ENCODE assay signal across 9 mouse cellular contexts in genomic region chr5:37288374-37288773, GRCm38 (mm10). TPM values are rescaled to one million over a fixed set of nuclear protein-coding genes. Genes with fewer than 3 reads are reported as not detected.
DNase-seq lines count a peak whose midpoint lies in the region; ATAC-seq and TF ChIP-seq lines count a peak whose summit lies in the region.
"Had no signal": no experiment of that assay in that cellular context is flagged by ENCODE, and none has a peak within 500 bp of the region (broad histone marks: within the 10 kb centered on the region; RNA-seq: fewer than 3 reads in every experiment).

No protein-coding gene starts in this region.

- no peaks in the 10 kb centered on the region for H3K27me3 ChIP-seq in kidney, adult 2 months (replicated peaks; ENCODE audit: control insufficient read depth, insufficient read depth, low read length)
- no peaks in the 10 kb centered on the region for H3K27me3 ChIP-seq in kidney, embryonic 14.5 days (ENCODE audit: control insufficient read depth, insufficient read depth, low read length)
- no peaks in the 10 kb centered on the region for H3K27me3 ChIP-seq in hindbrain, embryonic 15.5 days
- no peaks in the 10 kb centered on the region for H3K27me3 ChIP-seq in limb, embryonic 10.5 days (ENCODE audit: low read depth, poor library complexity, severe bottlenecking)
- no peaks in the 10 kb centered on the region for H3K27me3 ChIP-seq in neural tube, embryonic 13.5 days
- H3K27me3 ChIP-seq: liver, embryonic 13.5 days had no signal

- peak; percentile 30 for DNase-seq in kidney, adult 2 months
- peak; percentile 34 to 45 for DNase-seq in adrenal gland, adult 18-20 months (ENCODE audit: low spot score in 2 of 2)
- DNase-seq in embryo, embryonic 11 days: peak; percentile 65
- DNase-seq in limb, embryonic 10.5 days (ENCODE audit: low spot score): peak; percentile 65
- no peak for DNase-seq in urinary bladder, postnatal 36 days (ENCODE audit: low spot score in 2 of 2)
- DNase-seq: liver, embryonic 13.5 days had no signal

- no peak overlapping the region for H3K9ac ChIP-seq in kidney, embryonic 14.5 days (ENCODE audit: low read depth, low read length)
- no peak overlapping the region for H3K9ac ChIP-seq in hindbrain, embryonic 15.5 days
- no peak overlapping the region for H3K9ac ChIP-seq in neural tube, embryonic 13.5 days
- H3K9ac ChIP-seq: liver, embryonic 13.5 days had no signal

- H3K4me1 ChIP-seq in kidney, adult 2 months (ENCODE audit: control insufficient read depth, insufficient read depth, low read length): no peaks in the 10 kb centered on the region
- H3K4me1 ChIP-seq in kidney, embryonic 14.5 days (ENCODE audit: control insufficient read depth, insufficient read depth, low read length): no peaks in the 10 kb centered on the region
- no peaks in the 10 kb centered on the region; the same call in 1 of the 2 replicates for H3K4me1 ChIP-seq in hindbrain, embryonic 15.5 days (replicated peaks)
- no peaks in the 10 kb centered on the region for H3K4me1 ChIP-seq in limb, embryonic 10.5 days
- no peaks in the 10 kb centered on the region for H3K4me1 ChIP-seq in neural tube, embryonic 13.5 days (replicated peaks)
- H3K4me1 ChIP-seq: liver, embryonic 13.5 days had no signal

- ATAC-seq in kidney, embryonic 14.5 days (ENCODE audit: low FRiP score, low TSS enrichment): no peak; the same call in 1 of the 2 replicates
- ATAC-seq in hindbrain, embryonic 15.5 days (ENCODE audit: low FRiP score, low read depth): peak; percentile 44
- ATAC-seq in neural tube, embryonic 13.5 days (ENCODE audit: low read depth): peak; percentile 51

- no peaks in the 10 kb centered on the region for H3K9me3 ChIP-seq in kidney, embryonic 14.5 days (ENCODE audit: control insufficient read depth, low read length)
- no peaks in the 10 kb centered on the region for H3K9me3 ChIP-seq in hindbrain, embryonic 15.5 days
- no peaks in the 10 kb centered on the region for H3K9me3 ChIP-seq in limb, embryonic 10.5 days (replicated peaks)
- H3K9me3 ChIP-seq in neural tube, embryonic 13.5 days: no peaks in the 10 kb centered on the region
- H3K9me3 ChIP-seq: liver, embryonic 13.5 days had no signal

- peak; percentile 73 for TF ChIP-seq CTCF in kidney, adult 2 months (conservative IDR thresholded peaks at IDR 0.05; ENCODE audit: insufficient read depth, insufficient read length, low read depth, low read length)

- no peak for TF ChIP-seq POLR2A in kidney, adult 2 months (IDR thresholded peaks at IDR 0.05; ENCODE audit: low read depth, low read length)

- H3K4me2 ChIP-seq in kidney, embryonic 14.5 days (replicated peaks; ENCODE audit: low read depth, low read length): no peak overlapping the region
- H3K4me2 ChIP-seq in hindbrain, embryonic 15.5 days: no peak overlapping the region
- no peak overlapping the region for H3K4me2 ChIP-seq in neural tube, embryonic 13.5 days
- H3K4me2 ChIP-seq: liver, embryonic 13.5 days had no signal

- no peak overlapping the region for H3K4me3 ChIP-seq in kidney, adult 2 months (ENCODE audit: insufficient read depth, low read depth, low read length)
- no peak overlapping the region for H3K4me3 ChIP-seq in kidney, embryonic 14.5 days (ENCODE audit: low read length)
- no peak overlapping the region for H3K4me3 ChIP-seq in hindbrain, embryonic 15.5 days
- no peak overlapping the region for H3K4me3 ChIP-seq in limb, embryonic 10.5 days
- no peak overlapping the region for H3K4me3 ChIP-seq in neural tube, embryonic 13.5 days
- H3K4me3 ChIP-seq: liver, embryonic 13.5 days had no signal

- WGBS in kidney, adult 2 months: 80% methylated on average over 3 of the region's 3 CpGs
- WGBS in kidney, embryonic 14.5 days: 71% methylated on average over 3 of the region's 3 CpGs
- 73% methylated on average over 3 of the region's 3 CpGs for WGBS in hindbrain, embryonic 15.5 days
- WGBS in limb, embryonic 10.5 days: 83% methylated on average over 3 of the region's 3 CpGs
- WGBS in neural tube, embryonic 13.5 days: 62% methylated on average over 3 of the region's 3 CpGs

- H3K27ac ChIP-seq in kidney, adult 2 months (ENCODE audit: insufficient read depth, low read depth, low read length): no peak overlapping the region
- no peak overlapping the region for H3K27ac ChIP-seq in kidney, embryonic 14.5 days (ENCODE audit: low read depth, low read length)
- H3K27ac ChIP-seq in hindbrain, embryonic 15.5 days (replicated peaks): no peak overlapping the region
- no peak overlapping the region for H3K27ac ChIP-seq in limb, embryonic 10.5 days
- 0 out of 2 replicates have a peak overlapping the region, but pooled peaks have one; percentile 7 for H3K27ac ChIP-seq in neural tube, embryonic 13.5 days (replicated peaks)
- H3K27ac ChIP-seq: liver, embryonic 13.5 days had no signal

- H3K36me3 ChIP-seq in kidney, adult 2 months (ENCODE audit: control insufficient read depth, insufficient read depth, low read length): no peaks in the 10 kb centered on the region
- no peaks in the 10 kb centered on the region for H3K36me3 ChIP-seq in kidney, embryonic 14.5 days (ENCODE audit: control insufficient read depth, insufficient read depth, low read length)
- H3K36me3 ChIP-seq in hindbrain, embryonic 15.5 days: peaks cover 87% of the 10 kb centered on the region
- peaks cover 67% of the 10 kb centered on the region for H3K36me3 ChIP-seq in limb, embryonic 10.5 days
- H3K36me3 ChIP-seq in neural tube, embryonic 13.5 days: peaks cover 89% of the 10 kb centered on the region
- H3K36me3 ChIP-seq: liver, embryonic 13.5 days had no signal

RNA-seq across cellular contexts. Expression of gene Crmp1, which starts 46.6 kb away (rescaled TPM):
- polyA plus RNA-seq in kidney, adult 2 months (2012; rRNA removed): 0.57 and 0.59 TPM in 2 replicates
- polyA plus RNA-seq in kidney, embryonic 14.5 days (2014; fragmentation: Nextera tagmentation; extraction: Ambion mirVana): 9.7 and 12.0 TPM in 2 replicates
- total RNA-seq in adrenal gland, adult 18-20 months (2021): 10 to 100 TPM in 1 of 2 experiments, 1 to 10 TPM in 1; 8.2 to 10.5 TPM
- 784 and 959 TPM in 2 replicates for polyA plus RNA-seq in hindbrain, embryonic 15.5 days (2015; fragmentation: Nextera tagmentation; extraction: Ambion mirVana)
- polyA plus RNA-seq in limb, embryonic 10.5 days (2016; fragmentation: Nextera tagmentation; extraction: Ambion mirVana): 61.8 and 91.8 TPM in 2 replicates
- 739 and 776 TPM in 2 replicates for polyA plus RNA-seq in neural tube, embryonic 13.5 days (2015; fragmentation: Nextera tagmentation; extraction: Ambion mirVana)

RNA-seq across cellular contexts. Expression of gene Evc, which starts 48.3 kb away (rescaled TPM):
- polyA plus RNA-seq in kidney, adult 2 months (2012; rRNA removed): 95.8 and 101 TPM in 2 replicates
- polyA plus RNA-seq in kidney, embryonic 14.5 days (2014; fragmentation: Nextera tagmentation; extraction: Ambion mirVana): 12.9 and 18.4 TPM in 2 replicates
- total RNA-seq in adrenal gland, adult 18-20 months (2021): 10 to 100 TPM; 11.3 to 12.2 TPM
- polyA plus RNA-seq in hindbrain, embryonic 15.5 days (2015; fragmentation: Nextera tagmentation; extraction: Ambion mirVana): 5.8 and 6.0 TPM in 2 replicates
- 24.2 and 30.7 TPM in 2 replicates for polyA plus RNA-seq in limb, embryonic 10.5 days (2016; fragmentation: Nextera tagmentation; extraction: Ambion mirVana)
- 3.6 and 6.3 TPM in 2 replicates for polyA plus RNA-seq in neural tube, embryonic 13.5 days (2015; fragmentation: Nextera tagmentation; extraction: Ambion mirVana)

RNA-seq across cellular contexts. Expression of gene Evc2, which starts 49.9 kb away (rescaled TPM):
- 29.0 and 36.4 TPM in 2 replicates for polyA plus RNA-seq in kidney, adult 2 months (2012; rRNA removed)
- polyA plus RNA-seq in kidney, embryonic 14.5 days (2014; fragmentation: Nextera tagmentation; extraction: Ambion mirVana): 14.4 and 21.6 TPM in 2 replicates
- total RNA-seq in adrenal gland, adult 18-20 months (2021): 10 to 100 TPM; 15.1 to 16.4 TPM
- polyA plus RNA-seq in hindbrain, embryonic 15.5 days (2015; fragmentation: Nextera tagmentation; extraction: Ambion mirVana): 5.0 and 7.2 TPM in 2 replicates
- 23.4 and 24.5 TPM in 2 replicates for polyA plus RNA-seq in limb, embryonic 10.5 days (2016; fragmentation: Nextera tagmentation; extraction: Ambion mirVana)
- polyA plus RNA-seq in neural tube, embryonic 13.5 days (2015; fragmentation: Nextera tagmentation; extraction: Ambion mirVana): 4.9 and 5.5 TPM in 2 replicates

Comparison
In these comparisons a context has a peak if more than half of its experiments do, and no peak if none do; other contexts are left out.
1. DNase-seq: peak in kidney, adult 2 months (single experiment), adrenal gland, adult 18-20 months (2 of 2), embryo, embryonic 11 days (single experiment) and limb, embryonic 10.5 days (single experiment); none in urinary bladder, postnatal 36 days (0 of 2).